Mouse (Mus musculus): ENCODE measurements at regions not wholly inside any gene's neighbourhood (a gene's known extent, or its start where the extent isn't known, plus 50 kb on each side); places are given as distances from the start of the nearest gene placed in this dataset.

- no peak for DNase-seq (ENCODE audit: low read depth in 1 of 2, low spot score in 2 of 2)
Measured at GRCm38 (mm10) chr4:105385481-105385880, 228.3 kb downstream of the Plpp3 start.

GRCm38 (mm10) chr4:105390378-105390777 lies 233.2 kb downstream of the Plpp3 start:
- DNase-seq (ENCODE audit: low read depth in 1 of 2, low spot score in 2 of 2), result no peak

- DNase-seq (ENCODE audit: low read depth in 1 of 2, low spot score in 2 of 2), result no peak
Measured at GRCm38 (mm10) chr4:105394366-105394765, 237.2 kb downstream of the Plpp3 start.

GRCm38 (mm10) chr4:105397451-105397850 lies 240.3 kb downstream of the Plpp3 start:
- no peak for DNase-seq (ENCODE audit: low read depth in 1 of 2, low spot score in 2 of 2)

DNA sequence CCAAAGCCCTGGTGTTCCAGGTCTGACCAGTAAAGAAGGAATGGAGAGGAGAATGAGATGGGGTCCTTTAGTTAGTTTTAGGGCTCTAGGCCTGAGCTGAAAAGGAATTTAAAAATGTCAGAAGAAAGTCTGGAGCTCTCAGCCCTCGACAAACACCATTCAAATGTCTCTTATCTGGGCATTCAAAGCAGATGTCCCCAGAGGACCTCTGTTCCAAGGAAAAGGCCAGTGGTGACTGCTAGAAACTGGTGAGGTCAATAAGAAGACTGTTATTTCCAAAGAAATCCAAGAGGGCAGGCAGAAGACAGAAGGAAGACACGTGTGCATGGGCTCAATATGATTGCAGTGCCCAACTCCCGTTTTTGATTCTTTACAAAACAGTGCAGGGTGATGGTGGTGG lies 244.9 kb downstream of the Plpp3 start:
- DNase-seq (ENCODE audit: low read depth in 1 of 2, low spot score in 2 of 2), result no peak

DNA sequence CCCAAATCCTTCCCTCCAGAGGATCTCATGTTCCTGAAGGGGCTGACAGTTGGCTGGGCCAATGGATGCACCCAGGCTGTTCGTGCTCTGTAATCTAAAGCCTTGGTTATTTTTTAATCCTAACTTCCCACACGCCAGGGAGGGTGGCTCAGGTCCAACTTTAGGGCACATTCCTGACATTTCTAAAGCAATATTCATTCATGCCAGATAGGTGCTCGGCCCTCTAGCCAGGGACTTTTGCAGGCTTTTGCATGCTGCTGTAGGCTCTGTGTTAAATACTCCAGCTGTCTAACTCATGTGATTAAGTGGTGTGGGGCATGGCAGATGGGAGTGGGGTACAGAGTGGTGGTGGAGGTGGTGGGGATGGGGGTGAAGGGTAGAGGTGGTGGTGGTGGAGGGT lies 246.0 kb downstream of the Plpp3 start:
- no peak for DNase-seq (ENCODE audit: low read depth in 1 of 2, low spot score in 2 of 2)

GRCm38 (mm10) chr4:105403686-105404085 lies 246.5 kb downstream of the Plpp3 start:
- DNase-seq (ENCODE audit: low read depth in 1 of 2, low spot score in 2 of 2), result no peak

DNA sequence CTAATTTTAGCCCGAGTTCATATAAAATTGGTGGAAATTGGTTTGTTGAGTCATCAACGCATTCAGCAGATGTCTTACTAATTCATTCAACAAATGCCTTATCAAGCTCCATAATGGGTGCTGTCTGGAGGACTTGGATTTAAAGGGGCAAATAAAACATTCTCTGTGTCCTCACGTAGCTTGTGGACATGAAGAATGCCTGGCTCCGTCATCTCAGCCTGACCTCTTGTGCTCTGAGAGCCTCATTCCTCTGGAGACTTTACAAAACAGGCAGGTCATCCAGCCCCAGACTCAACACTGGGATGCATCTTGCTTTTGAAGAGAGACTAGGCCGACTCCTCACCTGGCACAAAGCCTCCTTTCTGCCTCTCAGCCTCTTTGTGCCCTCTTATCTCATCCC lies 248.6 kb downstream of the Plpp3 start:
- no peak for DNase-seq (ENCODE audit: low read depth in 1 of 2, low spot score in 2 of 2)

DNA sequence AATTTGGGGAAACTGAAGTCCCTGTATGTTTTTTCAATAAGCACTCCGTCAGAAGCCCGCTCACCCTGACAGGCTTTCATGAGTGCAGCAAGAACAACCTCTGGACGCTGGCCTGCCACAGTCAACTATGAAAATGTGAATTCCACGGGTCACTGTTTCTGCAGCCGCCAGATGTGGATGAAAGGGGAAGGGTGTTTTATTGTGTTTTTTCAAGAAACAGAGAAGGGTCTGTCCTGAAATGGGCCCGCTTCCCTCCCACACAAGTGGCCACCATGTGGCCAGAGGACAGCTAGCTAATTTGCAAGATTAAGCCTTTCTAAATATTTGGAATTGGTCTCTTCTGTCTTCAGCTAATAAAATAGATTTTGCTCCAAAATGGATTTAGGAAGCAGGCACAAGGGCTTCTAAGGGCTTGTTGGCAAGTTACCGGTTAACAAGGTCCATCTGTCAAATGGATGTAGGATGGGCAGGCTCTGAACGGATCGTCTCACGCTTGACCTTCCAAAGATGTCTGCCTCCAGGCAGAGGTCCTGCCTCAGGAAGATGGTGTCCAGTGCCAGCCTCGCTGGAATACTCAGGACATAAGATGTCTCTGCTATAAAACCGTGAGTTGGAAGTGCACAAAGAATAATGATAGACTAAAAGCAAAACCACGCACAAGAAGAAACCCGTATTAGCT lies 249.8 kb downstream of the Plpp3 start:
- DNase-seq (ENCODE audit: low read depth in 1 of 2, low spot score in 2 of 2), result no peak

DNA sequence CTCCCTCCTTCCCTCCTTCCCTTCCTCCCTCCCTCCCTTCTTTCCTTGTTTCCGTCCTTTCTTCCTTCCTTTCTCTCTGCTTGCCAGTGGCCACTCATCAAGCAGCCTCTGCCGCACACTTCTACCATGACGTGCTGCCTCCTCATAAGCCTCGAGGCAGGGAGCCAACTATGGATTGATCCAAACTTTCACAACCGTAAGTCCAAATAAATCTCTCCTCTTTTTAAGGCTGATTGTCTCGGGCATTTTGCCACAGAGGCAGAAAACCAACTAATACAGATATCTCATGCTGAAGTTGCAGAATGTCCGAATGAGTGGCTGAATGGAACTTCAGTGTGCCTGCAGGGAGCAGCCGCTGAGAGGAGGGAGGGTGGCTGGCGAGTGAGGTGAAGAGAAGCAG lies 251.7 kb downstream of the Plpp3 start:
- DNase-seq (ENCODE audit: low read depth in 1 of 2, low spot score in 2 of 2), result no peak

DNA sequence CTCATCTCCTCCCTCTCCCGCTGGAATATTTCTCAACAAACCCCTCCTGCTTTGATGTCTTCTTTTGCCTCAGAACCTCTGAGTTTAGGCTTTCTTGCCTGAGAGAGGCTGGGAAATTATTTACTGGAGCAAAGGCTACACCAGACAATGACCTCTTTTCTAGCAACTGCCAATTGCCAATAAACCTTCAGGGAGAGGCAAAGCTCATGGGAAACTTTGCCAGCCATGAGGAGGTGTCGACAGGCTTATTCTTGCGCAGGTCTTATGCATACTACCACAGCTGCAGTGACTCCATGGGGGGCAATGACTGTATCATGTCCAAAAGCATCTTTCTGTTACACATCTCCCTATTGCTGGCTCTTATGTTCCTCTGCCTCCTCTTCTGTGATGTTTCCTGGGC lies 260.0 kb downstream of the Plpp3 start:
- no peak for DNase-seq (ENCODE audit: low read depth in 1 of 2, low spot score in 2 of 2)

- DNase-seq (ENCODE audit: low read depth in 1 of 2, low spot score in 2 of 2), result no peak
Measured at GRCm38 (mm10) chr4:105422466-105422865, 265.3 kb downstream of the Plpp3 start.

DNA sequence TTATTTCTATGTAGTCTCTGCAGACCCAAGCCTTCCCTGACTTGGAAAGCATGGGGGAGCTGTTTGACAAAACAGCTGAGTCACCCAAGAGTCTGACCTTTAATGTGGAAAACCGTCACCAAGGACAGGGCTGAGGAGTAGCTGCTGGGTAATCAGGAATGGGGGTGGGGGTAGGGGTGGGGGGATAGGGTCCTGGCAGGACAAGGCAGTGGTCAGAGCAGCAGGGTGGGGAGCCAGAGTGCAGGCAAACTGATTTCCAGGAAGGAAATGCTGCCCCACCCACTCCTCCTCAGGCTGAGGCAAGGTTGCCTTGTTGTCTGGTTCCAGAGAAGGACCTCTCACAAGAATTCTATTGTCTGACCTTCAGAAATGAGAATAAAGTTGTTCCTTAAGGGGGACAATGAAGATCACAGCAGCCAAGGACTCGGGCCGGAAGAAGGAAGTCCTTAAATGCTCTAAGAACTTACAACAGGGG lies 266.6 kb downstream of the Plpp3 start:
- no peak for DNase-seq (ENCODE audit: low read depth in 1 of 2, low spot score in 2 of 2)

GRCm38 (mm10) chr4:105425086-105425485 lies 267.9 kb downstream of the Plpp3 start:
- no peak for DNase-seq (ENCODE audit: low read depth in 1 of 2, low spot score in 2 of 2)

- no peak for DNase-seq (ENCODE audit: low read depth in 1 of 2, low spot score in 2 of 2)
Measured at GRCm38 (mm10) chr4:105427581-105427980, 270.4 kb downstream of the Plpp3 start.

DNA sequence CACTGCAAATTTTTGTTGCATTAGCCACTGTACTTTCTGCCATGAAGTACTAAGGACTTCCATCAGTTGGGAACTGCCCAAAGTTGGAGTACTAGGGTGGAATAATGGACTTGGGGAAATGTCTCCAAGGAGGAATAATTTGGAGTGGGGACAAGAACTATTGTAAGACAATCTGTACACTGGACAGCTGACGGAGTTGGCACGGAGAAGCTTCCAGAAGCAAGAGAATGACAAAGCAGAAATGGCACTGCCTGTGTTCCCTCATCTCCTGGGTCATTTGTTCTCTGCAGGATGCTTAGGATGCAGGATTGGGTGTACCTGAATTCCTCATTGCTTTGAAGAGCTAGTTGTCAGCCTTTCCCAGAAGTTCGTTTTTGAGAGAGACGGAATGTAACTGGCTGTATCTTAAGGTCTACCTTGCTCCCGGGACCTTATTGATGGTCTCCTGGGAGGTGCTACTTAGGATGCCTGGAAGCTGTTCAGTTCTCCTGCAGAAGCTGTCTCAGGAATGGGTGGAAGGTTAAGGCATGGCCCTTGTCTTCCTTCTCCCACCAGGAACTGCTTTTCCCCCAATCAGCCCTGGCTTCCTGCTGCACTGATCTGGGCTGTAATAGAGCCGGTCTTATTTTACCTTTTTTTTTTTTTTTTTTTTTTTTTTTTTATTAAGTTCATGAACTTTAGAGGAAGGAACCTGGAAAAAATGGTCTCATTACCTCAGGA lies 272.4 kb downstream of the Plpp3 start:
- DNase-seq (ENCODE audit: low read depth in 1 of 2, low spot score in 2 of 2), result no peak

DNA sequence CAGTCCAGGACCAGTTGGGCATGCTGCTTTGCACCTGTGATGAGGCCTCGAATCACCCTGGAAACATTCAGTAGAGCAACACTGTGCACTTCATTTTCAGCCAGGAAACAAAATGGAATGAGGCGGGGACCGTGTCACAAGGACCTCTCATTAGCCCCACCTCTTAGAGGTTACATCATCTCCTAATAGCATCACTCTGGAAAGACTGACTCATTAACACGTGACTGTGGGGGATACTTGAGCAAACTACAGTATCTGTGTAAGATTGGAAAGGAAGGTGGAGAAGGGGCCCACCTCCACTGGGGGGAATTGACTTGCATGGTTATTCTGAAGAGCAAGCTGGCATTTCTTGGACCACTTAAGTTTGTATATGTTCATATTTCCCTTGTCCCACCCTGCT lies 275.3 kb downstream of the Plpp3 start:
- DNase-seq (ENCODE audit: low read depth in 1 of 2, low spot score in 2 of 2), result no peak

GRCm38 (mm10) chr4:105437141-105437540 lies 280.0 kb downstream of the Plpp3 start:
- no peak for DNase-seq (ENCODE audit: low read depth in 1 of 2, low spot score in 2 of 2)

DNA sequence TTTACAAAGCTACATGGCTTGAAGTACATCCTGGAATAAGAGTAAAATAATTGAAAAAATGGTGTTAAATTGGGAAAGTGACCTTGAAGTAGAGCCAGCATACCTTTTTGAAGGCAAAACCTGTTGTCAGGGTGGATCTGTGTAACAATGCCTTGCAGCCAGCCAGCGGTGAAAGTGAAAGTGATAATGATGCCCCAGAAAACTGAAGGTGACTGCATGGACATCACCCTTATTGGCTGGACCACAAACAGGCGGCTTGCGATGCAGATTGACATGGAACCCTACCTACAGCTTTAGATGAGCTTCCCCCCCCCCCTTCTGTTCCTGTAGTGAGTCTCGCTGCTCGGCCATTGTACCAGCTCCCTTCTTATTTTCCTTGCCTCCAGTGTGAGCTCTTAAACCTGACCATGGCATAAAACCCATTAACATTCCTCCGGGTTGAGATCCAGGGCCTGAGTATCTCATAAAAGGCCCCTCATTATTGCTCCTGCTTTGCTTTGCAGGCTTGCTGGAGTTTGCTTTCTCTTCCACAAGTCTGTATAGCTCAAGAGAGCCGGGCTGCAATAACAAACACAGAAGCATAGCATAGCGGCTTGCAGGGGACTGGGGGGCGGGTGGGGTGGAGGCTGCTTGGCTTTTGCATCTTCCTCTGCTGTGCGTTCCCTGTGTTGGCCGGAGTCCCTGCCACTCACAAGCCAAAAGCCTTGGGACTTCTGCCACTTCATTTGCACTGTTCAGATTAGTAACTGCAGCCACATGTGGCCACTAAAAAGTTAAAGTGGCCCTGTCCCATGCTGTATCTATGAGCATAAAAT lies 292.1 kb downstream of the Plpp3 start:
- no peak for DNase-seq (ENCODE audit: low read depth in 1 of 2, low spot score in 2 of 2)

DNA sequence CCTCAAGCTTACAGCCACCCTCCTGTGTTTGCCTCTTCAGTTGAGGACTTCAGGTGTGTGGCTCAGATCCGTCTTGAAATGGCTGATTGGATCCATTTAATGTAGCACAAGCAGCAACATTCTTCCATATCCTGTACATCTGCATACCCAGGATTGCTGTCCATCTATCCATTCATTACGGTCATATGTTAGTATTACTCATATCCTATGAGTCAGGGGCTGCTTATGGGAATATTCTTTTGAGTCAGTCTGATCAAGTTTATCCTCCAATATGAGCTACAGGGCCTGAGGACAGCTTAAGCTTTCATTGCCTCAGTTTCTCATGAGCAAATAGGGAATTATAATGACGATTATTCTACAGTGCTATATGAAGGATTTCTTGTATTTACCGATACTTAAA lies 293.7 kb downstream of the Plpp3 start:
- no peak for DNase-seq (ENCODE audit: low read depth in 1 of 2, low spot score in 2 of 2)

GRCm38 (mm10) chr4:105451871-105452270 lies 294.7 kb downstream of the Plpp3 start:
- no peak for DNase-seq (ENCODE audit: low read depth in 1 of 2, low spot score in 2 of 2)
